Mouse (Mus musculus): Measurements from ENCODE around the gene Shbg.
A peak's percentile ranks its signal among the peaks of the same experiment; 100 is the strongest.

The Shbg gene

DNA sequence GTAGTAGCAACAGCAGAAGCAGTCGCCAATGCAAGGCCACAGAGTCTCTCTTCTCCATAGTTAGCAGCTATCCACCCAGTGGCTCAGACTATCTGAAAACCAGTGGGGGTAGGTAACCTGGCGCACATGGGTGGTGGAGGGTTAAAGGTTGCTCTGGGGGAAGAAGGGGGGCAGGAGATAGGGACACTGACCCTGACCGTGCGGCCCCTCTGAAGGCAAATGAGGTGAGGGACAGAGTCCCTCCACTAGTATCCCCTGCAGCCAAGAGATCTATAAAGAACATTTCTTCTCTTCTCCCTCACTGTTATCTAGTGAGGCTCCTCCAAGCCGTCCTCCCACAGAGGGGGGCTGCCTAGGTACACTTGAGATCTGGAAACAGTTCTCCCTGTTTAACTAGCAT is at the start of gene Shbg:
Gene Shbg, minus strand, starts transcription at position 101 of the 400 bp plus-strand sequence.
- TF ChIP-seq GATA4 (IDR thresholded peaks at IDR 0.05; ENCODE audit: insufficient replicate concordance, low read length), result no peak

GRCm38 (mm10) chr11:69666665-69667005 is 48.9 kb upstream of the Shbg start:
- no peak for TF ChIP-seq GATA4 (IDR thresholded peaks at IDR 0.05; ENCODE audit: insufficient replicate concordance, low read length)

GRCm38 (mm10) chr11:69665961-69666664 is 48.4 kb upstream of the Shbg start, which contains the start of gene Cd68:
Cd68 (minus strand) TSS chr11:69666153.
- TF ChIP-seq GATA4 (IDR thresholded peaks at IDR 0.05; ENCODE audit: insufficient replicate concordance, low read length), result no peak

- TF ChIP-seq GATA4 (IDR thresholded peaks at IDR 0.05; ENCODE audit: insufficient replicate concordance, low read length), result no peak
These were observed 47.8 kb upstream of the Shbg start for GRCm38 (mm10) chr11:69665457-69665960.

GRCm38 (mm10) chr11:69664841-69665240 is 47.1 kb upstream of the Shbg start:
- TF ChIP-seq GATA4 (IDR thresholded peaks at IDR 0.05; ENCODE audit: insufficient replicate concordance, low read length), result no peak

DNA sequence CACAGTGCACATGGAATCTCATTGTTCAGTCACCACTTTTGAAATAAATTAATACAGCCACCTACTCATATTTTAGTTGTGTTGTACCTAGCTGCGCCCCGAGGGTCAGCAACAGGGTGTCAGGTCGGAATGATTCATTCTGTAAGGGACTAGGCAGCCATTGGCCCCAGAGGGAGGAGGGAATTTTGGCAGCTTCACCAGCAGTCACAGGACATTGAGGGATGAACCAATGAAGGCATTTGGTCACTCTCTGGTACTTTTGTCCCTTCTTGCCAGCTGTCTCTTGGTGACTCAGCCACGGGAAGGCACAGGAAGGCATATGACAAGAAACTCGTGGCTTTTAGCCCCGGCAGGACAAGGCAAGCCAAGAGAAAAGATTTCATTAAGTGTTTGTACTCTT is 46.1 kb upstream of the Shbg start:
- no peak for TF ChIP-seq GATA4 (IDR thresholded peaks at IDR 0.05; ENCODE audit: insufficient replicate concordance, low read length)

DNA sequence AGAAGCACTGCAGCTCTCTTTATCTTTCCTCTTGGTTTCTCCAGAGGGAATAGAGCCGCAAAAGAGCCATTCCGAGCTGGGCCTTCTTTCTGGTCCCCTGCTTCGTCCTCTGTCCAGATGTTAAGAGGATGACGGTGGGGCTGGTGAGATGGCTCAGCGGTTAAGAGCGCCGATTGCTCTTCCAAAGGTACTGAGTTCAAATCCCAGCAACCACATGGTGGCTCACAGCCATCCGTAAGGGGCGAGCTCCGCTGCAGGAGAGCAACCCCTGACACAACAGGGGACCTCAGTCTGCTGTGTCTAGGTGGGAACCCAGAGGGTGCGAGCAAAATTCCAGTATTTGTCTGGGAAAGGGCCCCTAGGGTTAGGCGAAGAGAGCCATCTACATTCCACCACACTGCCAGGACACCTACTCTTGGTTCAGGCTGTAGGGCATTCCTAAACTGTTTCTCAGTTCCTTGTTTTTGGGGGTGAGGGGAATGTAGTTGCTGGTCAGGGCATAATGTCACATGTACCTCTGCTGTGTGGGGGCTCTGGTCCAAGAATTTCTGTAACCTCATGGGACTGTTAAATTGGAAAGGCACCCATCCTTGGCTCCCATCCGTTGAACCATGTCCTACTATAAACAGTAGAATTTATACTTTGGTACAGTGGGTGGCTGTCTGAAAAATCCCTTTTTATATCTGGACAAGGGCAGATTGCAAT is 45.4 kb upstream of the Shbg start:
- TF ChIP-seq GATA4 (IDR thresholded peaks at IDR 0.05; ENCODE audit: insufficient replicate concordance, low read length), result no peak

- peak; percentile 31; the same call in 1 of the 2 replicates for TF ChIP-seq GATA4 (IDR thresholded peaks at IDR 0.05; ENCODE audit: insufficient replicate concordance, low read length)
These were observed 44.7 kb upstream of the Shbg start, which contains the start of gene Mpdu1 for GRCm38 (mm10) chr11:69662213-69662966. Mpdu1 (minus strand) TSS chr11:69662642.

DNA sequence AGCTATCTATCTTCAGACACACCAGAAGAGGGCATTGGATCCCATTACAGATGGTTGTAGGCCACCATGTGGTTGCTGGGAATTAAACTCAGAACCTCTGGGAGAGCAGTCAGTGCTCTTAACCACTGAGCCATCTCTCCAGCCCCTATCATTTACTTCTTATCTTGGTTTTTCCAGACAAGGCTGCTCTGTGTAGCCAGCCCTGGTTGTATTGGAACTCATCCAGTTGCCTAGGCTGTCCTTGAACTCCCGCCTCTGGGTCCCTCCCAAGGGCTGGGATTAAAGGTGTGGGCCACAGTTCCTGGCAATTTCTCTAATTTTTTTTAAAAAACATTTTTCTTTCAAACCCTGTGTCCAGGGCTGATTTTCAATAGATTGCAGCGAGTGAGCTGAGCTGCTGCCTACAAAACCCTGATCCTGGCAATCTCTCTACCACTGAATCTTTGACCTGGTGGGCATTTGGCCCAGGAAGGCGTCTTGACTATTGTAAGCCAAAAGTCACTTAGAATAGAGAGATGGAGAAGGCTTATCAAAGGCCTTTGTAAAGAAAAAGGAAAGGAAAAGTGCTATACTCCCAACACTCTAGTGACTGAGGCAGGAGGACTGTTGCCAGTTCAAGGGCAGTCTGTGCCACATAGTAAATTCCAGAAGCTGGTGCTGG is 43.6 kb upstream of the Shbg start:
- no peak for TF ChIP-seq GATA4 (IDR thresholded peaks at IDR 0.05; ENCODE audit: insufficient replicate concordance, low read length)

GRCm38 (mm10) chr11:69657462-69657881 is 39.8 kb upstream of the Shbg start:
- no peak for TF ChIP-seq GATA4 (IDR thresholded peaks at IDR 0.05; ENCODE audit: insufficient replicate concordance, low read length)

- no peak for TF ChIP-seq GATA4 (IDR thresholded peaks at IDR 0.05; ENCODE audit: insufficient replicate concordance, low read length)
These were observed 39.1 kb upstream of the Shbg start for GRCm38 (mm10) chr11:69656617-69657461.

- TF ChIP-seq GATA4 (IDR thresholded peaks at IDR 0.05; ENCODE audit: insufficient replicate concordance, low read length), result no peak
These were observed 38.4 kb upstream of the Shbg start for GRCm38 (mm10) chr11:69656065-69656455.

DNA sequence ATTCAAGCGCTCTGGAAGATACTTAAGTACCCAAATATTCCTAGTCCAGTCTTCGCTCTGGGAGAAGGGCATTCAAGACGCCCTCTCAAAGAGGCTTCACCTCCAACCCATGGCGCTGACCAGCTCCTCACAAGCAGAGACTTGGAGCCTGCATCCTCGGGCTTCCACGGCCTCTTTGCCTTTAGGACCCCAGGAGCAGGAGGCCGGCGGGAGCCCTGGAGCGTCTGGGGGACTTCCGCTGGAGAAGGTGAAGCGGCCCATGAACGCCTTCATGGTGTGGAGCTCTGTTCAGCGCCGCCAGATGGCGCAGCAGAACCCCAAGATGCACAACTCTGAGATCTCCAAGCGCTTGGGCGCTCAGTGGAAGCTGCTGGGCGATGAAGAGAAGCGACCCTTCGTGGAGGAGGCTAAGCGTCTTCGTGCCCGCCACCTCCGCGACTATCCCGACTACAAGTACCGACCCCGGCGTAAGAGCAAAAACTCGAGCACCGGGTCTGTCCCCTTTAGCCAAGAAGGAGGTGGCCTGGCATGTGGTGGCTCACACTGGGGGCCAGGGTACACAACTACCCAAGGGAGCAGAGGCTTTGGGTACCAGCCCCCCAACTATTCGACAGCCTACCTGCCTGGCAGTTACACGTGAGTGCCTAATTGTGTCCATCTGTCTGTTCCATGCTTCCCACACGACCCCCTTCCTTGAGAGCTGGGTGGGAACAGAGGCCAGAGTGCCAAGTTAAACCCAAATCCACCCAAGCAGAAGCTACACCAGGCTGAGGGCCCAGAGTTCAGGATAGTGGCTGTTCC is 37.8 kb upstream of the Shbg start, which contains the start of gene Sox15:
Gene Sox15, plus strand, starts transcription at position 51 of the 801 bp plus-strand sequence.
- TF ChIP-seq GATA4 (IDR thresholded peaks at IDR 0.05; ENCODE audit: insufficient replicate concordance, low read length), result no peak
